Mouse (Mus musculus) MEL (cell line): ENCODE results near the gene Aspdh. TPM values are rescaled to one million over a fixed set of nuclear protein-coding genes. Genes with fewer than 3 reads are reported as not detected.
A peak's percentile ranks its signal among the peaks of the same experiment; 100 is the strongest.

Experiments
- DNase-seq: peaks from one replicate; pipeline ENCODE4 v3.0.0; 2011; ENCODE audit warnings: low read depth, low spot score
- H3K27ac ChIP-seq: 2 replicates; pipeline ENCODE4 v1.5.1; 2012; ENCODE audit warnings: low read depth, mild to moderate bottlenecking, control low read depth, low read length, moderate library complexity; ENCODE audit not compliant: control insufficient read depth
- H3K27me3 ChIP-seq, 2 experiments: fragments of 150-350 bp in 1 of 2; sonication (generic) in 1 of 2; 2 replicates each; pipeline ENCODE4 v1.6.1; 2012; ENCODE audit warnings: low read length in 2 of 2, mild to moderate bottlenecking in 2 of 2, improper control_type of control experiment in 1 of 2, moderate library complexity in 1 of 2; ENCODE audit not compliant: insufficient read depth in 2 of 2, control insufficient read depth in 1 of 2
- H3K36me3 ChIP-seq, 2 experiments: 2 replicates each; pipeline ENCODE4 v1.6.1; 2012 to 2014; ENCODE audit warnings: low read length in 2 of 2, improper control_type of control experiment in 1 of 2, inconsistent platforms in 1 of 2, mild to moderate bottlenecking in 1 of 2; ENCODE audit not compliant: insufficient read depth in 2 of 2, control insufficient read depth in 1 of 2
- H3K4me1 ChIP-seq, 2 experiments: fragments of 150-350 bp in 1 of 2; sonication (generic) in 1 of 2; 2 replicates each; pipeline ENCODE4 v1.6.1; 2012; ENCODE audit warnings: low read length in 2 of 2, improper control_type of control experiment in 1 of 2, mild to moderate bottlenecking in 1 of 2; ENCODE audit not compliant: insufficient read depth in 2 of 2, control insufficient read depth in 1 of 2
- H3K4me3 ChIP-seq, 2 experiments: fragments of 150-350 bp in 1 of 2; sonication (generic) in 1 of 2; 2 replicates each; pipeline ENCODE4 v1.5.1; 2012; ENCODE audit warnings: low read depth in 2 of 2, low read length in 2 of 2, mild to moderate bottlenecking in 2 of 2, moderate library complexity in 2 of 2, control low read depth in 1 of 2, improper control_type of control experiment in 1 of 2; ENCODE audit not compliant: control insufficient read depth in 1 of 2, insufficient read depth in 1 of 2
- H3K79me2 ChIP-seq: 2 replicates; pipeline ENCODE4 v1.6.1; 2012; ENCODE audit warnings: mild to moderate bottlenecking, low read length, moderate library complexity; ENCODE audit not compliant: control insufficient read depth, poor library complexity, insufficient read depth
- H3K9ac ChIP-seq: 2 replicates; pipeline ENCODE4 v1.6.1; 2012; ENCODE audit warnings: low read depth, mild to moderate bottlenecking, control low read depth, low read length, moderate library complexity; ENCODE audit not compliant: control insufficient read depth, poor library complexity, severe bottlenecking
- H3K9me3 ChIP-seq: fragments of 150-350 bp; sonication (generic); replicated peaks from 2 replicates; pipeline ENCODE4 v1.6.1; 2012; ENCODE audit warnings: mild to moderate bottlenecking, low read length, improper control_type of control experiment, moderate library complexity; ENCODE audit not compliant: insufficient read depth
- BHLHE40 ChIP-seq: IDR thresholded peaks from 2 replicates; pipeline ENCODE4 v1.6.1; 2012; ENCODE audit warnings: low read depth, mild to moderate bottlenecking, inconsistent platforms, low read length, improper control_type of control experiment, borderline replicate concordance
- CHD2 ChIP-seq: IDR thresholded peaks from 2 replicates; pipeline ENCODE4 v1.6.1; 2011; ENCODE audit warnings: low read length, improper control_type of control experiment
- E2F4 ChIP-seq: IDR thresholded peaks from 2 replicates; pipeline ENCODE4 v1.6.1; 2011; ENCODE audit warnings: low read depth, low read length, improper control_type of control experiment, borderline replicate concordance
- ELF1 ChIP-seq: IDR thresholded peaks from 2 replicates; pipeline ENCODE4 v1.6.1; 2014; ENCODE audit warnings: low read depth, mild to moderate bottlenecking, inconsistent platforms, low read length, improper control_type of control experiment, moderate library complexity
- EP300 ChIP-seq, 2 experiments: IDR thresholded peaks; 2 replicates each; pipeline ENCODE4 v1.6.1; 2011; ENCODE audit warnings: improper control_type of control experiment in 2 of 2, low read length in 2 of 2, low read depth in 1 of 2, mild to moderate bottlenecking in 1 of 2
- GABPA ChIP-seq: IDR thresholded peaks from 2 replicates; pipeline ENCODE4 v1.6.1; 2012; ENCODE audit warnings: low read depth, mild to moderate bottlenecking, inconsistent platforms, low read length, improper control_type of control experiment, moderate library complexity
- HCFC1 ChIP-seq: IDR thresholded peaks from 2 replicates; pipeline ENCODE4 v1.6.1; 2012; ENCODE audit warnings: low read depth, mild to moderate bottlenecking, inconsistent platforms, low read length, improper control_type of control experiment, moderate library complexity
- JUND ChIP-seq: IDR thresholded peaks from 2 replicates; pipeline ENCODE4 v1.6.1; 2011; ENCODE audit warnings: low read depth, mild to moderate bottlenecking, improper control_type of control experiment, low read length
- MAZ ChIP-seq: IDR thresholded peaks from 2 replicates; pipeline ENCODE4 v1.6.1; 2012; ENCODE audit warnings: low read depth, mild to moderate bottlenecking, inconsistent platforms, low read length, improper control_type of control experiment
- MEF2A ChIP-seq: IDR thresholded peaks from 2 replicates; pipeline ENCODE4 v1.6.1; 2014; ENCODE audit warnings: low read depth, mild to moderate bottlenecking, inconsistent platforms, low read length, improper control_type of control experiment; ENCODE audit not compliant: poor library complexity, insufficient replicate concordance, severe bottlenecking; ENCODE audit errors: extremely low read depth
- MXI1 ChIP-seq: IDR thresholded peaks from 2 replicates; pipeline ENCODE4 v1.6.1; 2011; ENCODE audit warnings: mild to moderate bottlenecking, low read depth, low read length, improper control_type of control experiment
- MYB ChIP-seq: IDR thresholded peaks from 2 replicates; pipeline ENCODE4 v1.6.1; 2011; ENCODE audit warnings: mild to moderate bottlenecking, low read depth, low read length, improper control_type of control experiment
- MYC ChIP-seq: IDR thresholded peaks from 2 replicates; pipeline ENCODE4 v1.6.1; 2011; ENCODE audit warnings: low read depth, mild to moderate bottlenecking, low read length, improper control_type of control experiment, moderate library complexity
- POLR2A ChIP-seq, 2 experiments: IDR thresholded peaks; 2 replicates each; pipeline ENCODE4 v1.6.1; 2011 to 2012; ENCODE audit warnings: low read length in 2 of 2, mild to moderate bottlenecking in 2 of 2, control low read depth in 1 of 2, improper control_type of control experiment in 1 of 2, low read depth in 1 of 2, moderate library complexity in 1 of 2; ENCODE audit not compliant: control insufficient read depth in 1 of 2, insufficient read depth in 1 of 2, poor library complexity in 1 of 2
- POLR2AphosphoS2 ChIP-seq: IDR thresholded peaks from 2 replicates; pipeline ENCODE4 v1.6.1; 2011; ENCODE audit warnings: low read length, improper control_type of control experiment
- RAD21 ChIP-seq: IDR thresholded peaks from 2 replicates; pipeline ENCODE4 v1.6.1; 2011; ENCODE audit warnings: mild to moderate bottlenecking, low read depth, low read length, improper control_type of control experiment
- RCOR1 ChIP-seq: IDR thresholded peaks from 2 replicates; pipeline ENCODE4 v1.6.1; 2012; ENCODE audit warnings: low read depth, mild to moderate bottlenecking, inconsistent platforms, low read length, improper control_type of control experiment
- SIN3A ChIP-seq: IDR thresholded peaks from 2 replicates; pipeline ENCODE4 v1.6.1; 2012; ENCODE audit warnings: low read length, improper control_type of control experiment, inconsistent platforms
- SMC3 ChIP-seq: IDR thresholded peaks from 2 replicates; pipeline ENCODE4 v1.6.1; 2011; ENCODE audit warnings: low read depth, low read length, improper control_type of control experiment
- TAL1 ChIP-seq: IDR thresholded peaks from 2 replicates; pipeline ENCODE4 v1.6.1; 2012; ENCODE audit warnings: mild to moderate bottlenecking, inconsistent platforms, low read length, moderate library complexity, mixed read lengths
- TBP ChIP-seq: IDR thresholded peaks from 2 replicates; pipeline ENCODE4 v1.8.0; 2011; ENCODE audit warnings: low read depth, low read length, improper control_type of control experiment
- TCF12 ChIP-seq: IDR thresholded peaks from 2 replicates; pipeline ENCODE4 v1.6.1; 2014; ENCODE audit warnings: low read depth, mild to moderate bottlenecking, inconsistent platforms, low read length, improper control_type of control experiment, moderate library complexity
- UBTF ChIP-seq: IDR thresholded peaks from 2 replicates; pipeline ENCODE4 v1.6.1; 2012; ENCODE audit warnings: low read depth, mild to moderate bottlenecking, inconsistent platforms, low read length, improper control_type of control experiment, moderate library complexity, borderline replicate concordance; ENCODE audit not compliant: insufficient read depth
- USF1 ChIP-seq: IDR thresholded peaks from 2 replicates; pipeline ENCODE4 v1.6.1; 2014; ENCODE audit warnings: low read depth, mild to moderate bottlenecking, inconsistent platforms, low read length, improper control_type of control experiment, moderate library complexity
- USF2 ChIP-seq, 2 experiments: IDR thresholded peaks; 2 replicates each; pipeline ENCODE4 v1.6.1; 2011 to 2012; ENCODE audit warnings: improper control_type of control experiment in 2 of 2, low read length in 2 of 2, borderline replicate concordance in 1 of 2, inconsistent platforms in 1 of 2, low read depth in 1 of 2, mild to moderate bottlenecking in 1 of 2; ENCODE audit not compliant: insufficient read depth in 1 of 2
- polyA plus RNA-seq, 2 experiments: library from polyadenylated mRNA; stranded (reverse) in 1 of 2; unstranded in 1 of 2; fragments of >175 nt in 1 of 2; fragments of >200 nt in 1 of 2; gene quantifications; 2 replicates each; pipeline versions ENCODE4 v1.2.1 to v1.2.4; 2012; ENCODE audit warnings: low replicate concordance in 2 of 2, low read depth in 1 of 2; ENCODE audit not compliant: insufficient read length in 2 of 2, insufficient read depth in 1 of 2, missing spikeins in 1 of 2
- total RNA-seq: library from RNA; depleted of rRNA; stranded (reverse); fragments of 300-350 nt; gene quantifications from 2 replicates; pipeline ENCODE4 v1.2.3, GENCODE M21; 2012

Aspdh gene
- total and polyA plus RNA-seq, 3 experiments: 0.89 TPM; not detected in 2

- TF ChIP-seq ELF1 (no peak), SMC3 (no peak), BHLHE40 (no peak)
Observed at GRCm38 (mm10) chr7:44466006-44466887, 1.1 kb downstream of the Aspdh start (continued).

GRCm38 (mm10) chr7:44466888-44467311, 1.7 kb downstream of the Aspdh start:
- Histone ChIP-seq H3K9ac (no peak overlapping the region), H3K27me3 (no peaks in the 10 kb centered on the region), H3K4me1 (peaks cover 0 to 13% of the 10 kb centered on the region in 2 experiments; a peak in 2 of 4 replicates), H3K27ac (no peak overlapping the region), H3K4me3 (no peak overlapping the region), H3K79me2 (peaks cover 3% of the 10 kb centered on the region), H3K36me3 (no peaks in the 10 kb centered on the region), H3K9me3 (no peaks in the 10 kb centered on the region)
- TF ChIP-seq CHD2 (no peak), TAL1 (no peak), USF1 (no peak), GABPA (no peak), ELF1 (no peak), POLR2A (IDR thresholded peaks at IDR 0.05; ENCODE audit: control insufficient read depth in 1 of 2, insufficient read depth in 1 of 2, low read depth in 1 of 2, low read length in 2 of 2, poor library complexity in 1 of 2) (no peak), EP300 (IDR thresholded peaks at IDR 0.05; ENCODE audit: low read depth in 1 of 2, low read length in 2 of 2) (no peak), TBP (no peak), SIN3A (no peak)
- DNase-seq: no peak

DNA sequence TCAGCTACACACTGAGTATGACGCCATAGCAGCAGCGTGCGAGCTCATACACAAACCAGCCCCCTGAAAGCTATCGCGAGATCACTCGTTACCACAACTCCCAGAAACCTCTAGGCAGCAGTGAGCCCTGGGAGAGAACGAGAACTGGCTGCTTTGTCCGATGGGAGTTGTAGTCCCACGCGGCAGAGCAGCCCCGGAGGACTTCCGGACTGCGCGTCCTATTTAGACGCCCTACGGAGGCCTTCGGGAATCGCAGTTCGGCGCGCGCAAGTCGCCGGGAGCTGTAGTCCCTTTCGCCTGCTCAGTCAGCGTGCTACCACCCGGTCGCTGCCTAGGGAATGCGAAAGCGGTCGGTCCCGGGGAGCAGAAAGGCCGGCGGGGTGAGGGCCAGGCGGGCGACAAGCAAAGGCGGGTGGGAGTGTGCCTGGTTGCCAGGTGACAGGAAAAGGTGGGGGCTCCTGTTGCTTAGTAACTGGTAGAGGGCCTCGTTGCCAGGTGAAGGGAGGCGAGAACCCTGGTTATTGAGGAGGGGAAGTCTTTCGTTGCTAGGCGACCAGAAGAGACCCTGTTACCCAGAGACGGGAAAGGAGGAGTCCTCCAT, 2.7 kb downstream of the Aspdh start, which contains the start of gene Josd2:
Josd2 (plus strand) TSS at position 170 of the 601 bp plus-strand sequence.
- Histone ChIP-seq H3K4me3 (peak within 1 kb of the TSS; percentile 58 to 76), H3K36me3 (no peaks in the 10 kb centered on the region), H3K9ac (peak within 1 kb of the TSS; percentile 74), H3K4me1 (peaks cover 0 to 13% of the 10 kb centered on the region in 2 experiments; a peak in 2 of 4 replicates), H3K79me2 (peaks cover 3% of the 10 kb centered on the region), H3K27me3 (no peaks in the 10 kb centered on the region), H3K9me3 (no peaks in the 10 kb centered on the region), H3K27ac (peak within 1 kb of the TSS; percentile 25; the same call in 1 of the 2 replicates)
- DNase-seq: peak; percentile 99
- TF ChIP-seq USF2 (IDR thresholded peaks at IDR 0.05; ENCODE audit: borderline replicate concordance in 1 of 2, insufficient read depth in 1 of 2, low read depth in 1 of 2, low read length in 2 of 2) (no peak), MYB (no peak), MXI1 (peak; percentile 84), RCOR1 (no peak), POLR2AphosphoS2 (peak; percentile 71; the same call in 1 of the 2 replicates), RAD21 (no peak), EP300 (IDR thresholded peaks at IDR 0.05; ENCODE audit: low read depth in 1 of 2, low read length in 2 of 2) (no peak), BHLHE40 (no peak), HCFC1 (peak; percentile 98), MAZ (peak; percentile 92), USF1 (peak; percentile 18; the same call in 1 of the 2 replicates), E2F4 (no peak), MYC (peak; percentile 65; the same call in 1 of the 2 replicates), MEF2A (no peak), CHD2 (peak; percentile 97), TCF12 (0 out of 2 replicates have a peak, but pooled peaks have one; percentile 25), UBTF (no peak), GABPA (no peak; the same call in 1 of the 2 replicates), JUND (no peak), SMC3 (no peak)
